Mouse (Mus musculus) stomach, embryonic 15.5 days (tissue): ENCODE measurements around the gene Nckap5l. TPM values are rescaled to one million over a fixed set of nuclear protein-coding genes. Genes with fewer than 3 reads are reported as not detected.

Experiments used
- ATAC-seq: fragments of 200-750 bp; cut with Nextera tagmentation; 2 replicates; pipeline ENCODE4 v1.8.0; 2017; ENCODE audit warnings: low read depth, moderate number of reproducible peaks, moderate TSS enrichment; ENCODE audit not compliant: insufficient read depth, low FRiP score
- H3K27ac ChIP-seq: fragments of 300-500 bp; sonication (generic); 2 replicates; pipeline ENCODE4 v1.5.1; 2015; ENCODE audit warnings: mild to moderate bottlenecking, inconsistent platforms
- H3K27me3 ChIP-seq: fragments of 300-500 bp; sonication (generic); replicated peaks from 2 replicates; pipeline ENCODE4 v1.6.1; 2015; ENCODE audit warnings: inconsistent platforms
- H3K36me3 ChIP-seq: fragments of 300-500 bp; sonication (generic); 2 replicates; pipeline ENCODE4 v1.6.1; 2015; ENCODE audit warnings: inconsistent platforms
- H3K4me1 ChIP-seq: fragments of 300-500 bp; sonication (generic); 2 replicates; pipeline ENCODE4 v1.6.1; 2015; ENCODE audit warnings: inconsistent platforms
- H3K4me2 ChIP-seq: fragments of 300-500 bp; sonication (generic); 2 replicates; pipeline ENCODE4 v1.6.1; 2015; ENCODE audit warnings: mild to moderate bottlenecking, inconsistent platforms
- H3K4me3 ChIP-seq: fragments of 300-500 bp; sonication (generic); replicated peaks from 2 replicates; pipeline ENCODE4 v1.5.1; 2015; ENCODE audit warnings: inconsistent platforms
- H3K9ac ChIP-seq: fragments of 300-500 bp; sonication (generic); 2 replicates; pipeline ENCODE4 v1.6.1; 2015; ENCODE audit warnings: inconsistent platforms
- H3K9me3 ChIP-seq: fragments of 300-500 bp; sonication (generic); 2 replicates; pipeline ENCODE4 v1.6.1; 2016; ENCODE audit warnings: inconsistent platforms
- WGBS: fragments of 180-500 bp; shearing (Covaris S2); methylation state at CpG from one replicate; pipeline ENCODE4 v1.1.7; 2015; 5-methylcytosine and 5-hydroxymethylcytosine counted together
- polyA plus RNA-seq: library from polyadenylated mRNA; unstranded; fragments of >200 nt; fragmentation: Nextera tagmentation; extraction: Ambion mirVana; gene quantifications from 2 replicates; pipeline ENCODE4 v1.2.1, GENCODE M21; 2015

Gene Nckap5l
- 4.8 and 6.8 TPM in 2 replicates for polyA plus RNA-seq

GRCm38 (mm10) chr15:99457606-99458401 is at the start of gene Nckap5l:
Gene Nckap5l, minus strand, starts transcription at chr15:99457748.
- Histone ChIP-seq H3K4me1 (peaks cover 21% of the 10 kb centered on the region), H3K4me3 (peak within 1 kb of the TSS; percentile 70), H3K27me3 (no peaks in the 10 kb centered on the region), H3K36me3 (no peaks in the 10 kb centered on the region), H3K9ac (peak within 1 kb of the TSS; percentile 73), H3K9me3 (no peaks in the 10 kb centered on the region), H3K27ac (peak within 1 kb of the TSS; percentile 90), H3K4me2 (peak within 1 kb of the TSS; percentile 78)
- WGBS: under 1% methylated on average over 41 of the region's 45 CpGs
- ATAC-seq: peak; percentile 93

GRCm38 (mm10) chr15:99505324-99506095 is 48.0 kb upstream of the Nckap5l start:
- Histone ChIP-seq H3K4me2 (no peak overlapping the region; the same call in 1 of the 2 replicates), H3K27me3 (no peaks in the 10 kb centered on the region), H3K27ac (no peak overlapping the region), H3K4me3 (no peak overlapping the region), H3K4me1 (peaks cover 38% of the 10 kb centered on the region), H3K9me3 (no peaks in the 10 kb centered on the region), H3K36me3 (no peaks in the 10 kb centered on the region), H3K9ac (no peak overlapping the region)
- 60% methylated on average over 15 of the region's 15 CpGs for WGBS
- no peak for ATAC-seq

- Histone ChIP-seq H3K27me3 (0 out of 2 replicates have a peak, but pooled peaks cover 8% of the 10 kb centered on the region), H3K9ac (no peak overlapping the region), H3K9me3 (no peaks in the 10 kb centered on the region), H3K36me3 (no peaks in the 10 kb centered on the region), H3K4me3 (no peak overlapping the region), H3K4me2 (no peak overlapping the region), H3K4me1 (peaks cover 51% of the 10 kb centered on the region), H3K27ac (no peak overlapping the region)
- 65% methylated on average over 5 of the region's 5 CpGs for WGBS
- no peak for ATAC-seq
Observed at GRCm38 (mm10) chr15:99503256-99503655, 45.7 kb upstream of the Nckap5l start.

GRCm38 (mm10) chr15:99502311-99502831 is 44.8 kb upstream of the Nckap5l start:
- WGBS: 25% methylated on average over 12 of the region's 12 CpGs
- no peak overlapping the region for H3K9ac ChIP-seq
- ATAC-seq: peak; percentile 32; the same call in 1 of the 2 replicates

GRCm38 (mm10) chr15:99501292-99502260 is 44.0 kb upstream of the Nckap5l start:
- H3K27me3 ChIP-seq: 0 out of 2 replicates have a peak, but pooled peaks cover 8% of the 10 kb centered on the region
- H3K4me3 ChIP-seq: no peak overlapping the region
- peaks cover 62% of the 10 kb centered on the region for H3K4me1 ChIP-seq
- H3K27ac ChIP-seq: peak overlapping the region; percentile 78; the same call in 1 of the 2 replicates
- no peaks in the 10 kb centered on the region for H3K9me3 ChIP-seq
- no peak overlapping the region for H3K4me2 ChIP-seq
- 72% methylated on average over 20 of the region's 20 CpGs for WGBS
- no peak overlapping the region for H3K9ac ChIP-seq
- no peak for ATAC-seq
- H3K36me3 ChIP-seq: no peaks in the 10 kb centered on the region

More at GRCm38 (mm10) chr15:99502311-99502831, 44.8 kb upstream of the Nckap5l start:
- no peaks in the 10 kb centered on the region for H3K9me3 ChIP-seq
- 0 out of 2 replicates have a peak overlapping the region, but pooled peaks have one; percentile 0 for H3K4me2 ChIP-seq
- no peaks in the 10 kb centered on the region for H3K36me3 ChIP-seq
- H3K4me1 ChIP-seq: peaks cover 60% of the 10 kb centered on the region
- H3K27me3 ChIP-seq: 0 out of 2 replicates have a peak, but pooled peaks cover 8% of the 10 kb centered on the region
- H3K27ac ChIP-seq: peak overlapping the region; percentile 78
- no peak overlapping the region for H3K4me3 ChIP-seq

- Histone ChIP-seq H3K36me3 (no peaks in the 10 kb centered on the region), H3K9ac (no peak overlapping the region), H3K27ac (no peak overlapping the region), H3K4me1 (peaks cover 52% of the 10 kb centered on the region), H3K4me3 (no peak overlapping the region), H3K9me3 (no peaks in the 10 kb centered on the region), H3K4me2 (no peak overlapping the region), H3K27me3 (0 out of 2 replicates have a peak, but pooled peaks cover 8% of the 10 kb centered on the region)
- no peak for ATAC-seq
- 40% methylated on average over 5 of the region's 5 CpGs for WGBS
Observed at GRCm38 (mm10) chr15:99500320-99500719, 42.8 kb upstream of the Nckap5l start.

- Histone ChIP-seq H3K9ac (no peak overlapping the region), H3K4me1 (peaks cover 47% of the 10 kb centered on the region), H3K9me3 (no peaks in the 10 kb centered on the region), H3K36me3 (no peaks in the 10 kb centered on the region), H3K27ac (no peak overlapping the region), H3K4me3 (no peak overlapping the region), H3K4me2 (no peak overlapping the region), H3K27me3 (0 out of 2 replicates have a peak, but pooled peaks cover 8% of the 10 kb centered on the region)
- no peak for ATAC-seq
- WGBS: 46% methylated on average over 6 of the region's 6 CpGs
Observed at GRCm38 (mm10) chr15:99499726-99500125, 42.2 kb upstream of the Nckap5l start.

- ATAC-seq: peak; percentile 62; the same call in 1 of the 2 replicates
- H3K27ac ChIP-seq: no peak overlapping the region; the same call in 1 of the 2 replicates
- H3K27me3 ChIP-seq: 0 out of 2 replicates have a peak, but pooled peaks cover 8% of the 10 kb centered on the region
- WGBS: 37% methylated on average over 4 of the region's 4 CpGs
- peaks cover 42% of the 10 kb centered on the region for H3K4me1 ChIP-seq
- no peak overlapping the region for H3K4me2 ChIP-seq
- H3K36me3 ChIP-seq: no peaks in the 10 kb centered on the region
- H3K9ac ChIP-seq: no peak overlapping the region
- H3K9me3 ChIP-seq: no peaks in the 10 kb centered on the region
- H3K4me3 ChIP-seq: no peak overlapping the region
Observed at GRCm38 (mm10) chr15:99498781-99499180, 41.2 kb upstream of the Nckap5l start.

- H3K9ac ChIP-seq: no peak overlapping the region
- no peaks in the 10 kb centered on the region for H3K36me3 ChIP-seq
- no peaks in the 10 kb centered on the region for H3K9me3 ChIP-seq
- no peak overlapping the region for H3K4me2 ChIP-seq
- no peak overlapping the region for H3K4me3 ChIP-seq
- 68% methylated on average over 4 of the region's 4 CpGs for WGBS
- H3K4me1 ChIP-seq: peaks cover 38% of the 10 kb centered on the region
- H3K27ac ChIP-seq: no peak overlapping the region; the same call in 1 of the 2 replicates
- ATAC-seq: no peak
- 0 out of 2 replicates have a peak, but pooled peaks cover 8% of the 10 kb centered on the region for H3K27me3 ChIP-seq
Observed at GRCm38 (mm10) chr15:99498356-99498755, 40.8 kb upstream of the Nckap5l start.

GRCm38 (mm10) chr15:99497527-99498242 is 40.1 kb upstream of the Nckap5l start:
- H3K4me1 ChIP-seq: peaks cover 36% of the 10 kb centered on the region
- ATAC-seq: no peak

More at GRCm38 (mm10) chr15:99497527-99498242, 40.1 kb upstream of the Nckap5l start:
- 45% methylated on average over 12 of the region's 12 CpGs for WGBS
- Histone ChIP-seq H3K27me3 (0 out of 2 replicates have a peak, but pooled peaks cover 8% of the 10 kb centered on the region), H3K4me3 (no peak overlapping the region), H3K9me3 (no peaks in the 10 kb centered on the region), H3K27ac (no peak overlapping the region), H3K36me3 (no peaks in the 10 kb centered on the region), H3K9ac (no peak overlapping the region), H3K4me2 (no peak overlapping the region; the same call in 1 of the 2 replicates)
